Mouse (Mus musculus) testis, adult 2 months (tissue): ENCODE data around the gene Shank2. TPM values are rescaled to one million over a fixed set of nuclear protein-coding genes. Genes with fewer than 3 reads are reported as not detected.

ENCODE experiments used
- H3K27ac ChIP-seq: fragments of 200-500 bp; 2 replicates; pipeline ENCODE4 v1.5.1; 2012; ENCODE audit warnings: low read depth, low read length; ENCODE audit not compliant: control insufficient read depth, insufficient read depth
- H3K27me3 ChIP-seq: fragments of 200-500 bp; 2 replicates; pipeline ENCODE4 v1.6.1; 2012; ENCODE audit warnings: mild to moderate bottlenecking, low read length, moderate library complexity; ENCODE audit not compliant: control insufficient read depth, insufficient read depth
- H3K36me3 ChIP-seq: fragments of 200-500 bp; 2 replicates; pipeline ENCODE4 v1.6.1; 2012; ENCODE audit warnings: mild to moderate bottlenecking, low read length; ENCODE audit not compliant: control insufficient read depth, insufficient read depth
- H3K4me1 ChIP-seq: fragments of 200-500 bp; 2 replicates; pipeline ENCODE4 v1.6.1; 2012; ENCODE audit warnings: low read length; ENCODE audit not compliant: control insufficient read depth, insufficient read depth
- H3K4me3 ChIP-seq: fragments of 200-500 bp; 2 replicates; pipeline ENCODE4 v1.5.1; 2012; ENCODE audit warnings: low read depth, mild to moderate bottlenecking, low read length, moderate library complexity, mixed read lengths; ENCODE audit not compliant: control insufficient read depth
- CTCF ChIP-seq: fragments of 200-500 bp; IDR thresholded peaks from 2 replicates; pipeline ENCODE4 v1.5.1; 2012; ENCODE audit warnings: low read depth, mild to moderate bottlenecking, inconsistent platforms, low read length, moderate library complexity; ENCODE audit not compliant: control insufficient read depth, insufficient read depth, insufficient replicate concordance
- POLR2A ChIP-seq: fragments of 200-500 bp; IDR thresholded peaks from 2 replicates; pipeline ENCODE4 v1.6.1; 2012; ENCODE audit warnings: low read depth, mild to moderate bottlenecking, inconsistent platforms, low read length, moderate library complexity; ENCODE audit not compliant: control insufficient read depth
- polyA plus RNA-seq: library from polyadenylated mRNA; depleted of rRNA; stranded (reverse); fragments of >200 nt; gene quantifications from 2 replicates; pipeline ENCODE4 v1.2.3, GENCODE M21; 2012

Shank2 gene
- polyA plus RNA-seq, 1 experiment, result 34.7 TPM

DNA sequence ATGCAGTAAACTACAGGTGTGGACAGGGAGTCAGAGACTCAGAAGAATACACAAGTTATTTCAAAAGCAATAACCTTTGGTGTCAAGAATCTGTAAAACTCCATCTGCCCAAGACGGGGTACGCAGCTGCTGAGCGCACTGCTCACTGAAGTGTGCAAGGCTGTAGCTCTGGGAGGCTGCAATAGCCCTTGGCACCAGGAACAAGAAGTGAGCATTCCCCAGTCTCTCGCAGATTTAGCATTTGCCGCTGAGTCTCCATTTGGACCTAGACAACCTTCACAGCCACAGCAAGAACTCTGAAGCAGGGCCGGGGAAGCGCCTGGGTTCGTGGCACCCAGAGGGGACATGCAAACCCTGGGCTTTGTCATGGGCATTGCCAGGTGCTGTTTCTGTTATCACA, 371.3 kb downstream of the Shank2 start:
- H3K27me3 ChIP-seq, result no peaks in the 10 kb centered on the region
- H3K27ac ChIP-seq, result no peak overlapping the region
- no peaks in the 10 kb centered on the region for H3K36me3 ChIP-seq
- TF ChIP-seq POLR2A, result no peak
- no peak for TF ChIP-seq CTCF
- H3K4me3 ChIP-seq, result no peak overlapping the region
- no peaks in the 10 kb centered on the region for H3K4me1 ChIP-seq

DNA sequence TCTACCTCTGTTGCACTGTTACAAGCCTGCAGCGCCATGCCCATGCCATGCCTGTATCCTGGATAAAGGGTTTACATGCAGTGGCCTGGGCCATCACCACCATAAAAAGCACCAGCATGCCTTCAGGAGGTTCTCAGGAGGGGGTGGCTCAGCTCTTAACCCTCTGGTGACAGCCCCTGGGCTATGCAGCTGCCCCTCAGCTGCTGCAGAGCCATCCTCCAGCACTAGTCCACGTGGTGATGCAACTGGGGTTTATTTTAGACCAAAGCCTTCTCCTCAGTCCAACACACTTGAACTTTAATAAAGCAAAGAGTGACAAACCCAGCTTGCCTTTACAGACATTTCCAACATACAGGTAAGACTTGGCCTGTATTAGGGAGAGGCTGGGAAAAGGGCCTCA, 373.8 kb downstream of the Shank2 start:
- Histone ChIP-seq H3K36me3 (no peaks in the 10 kb centered on the region), H3K27me3 (no peaks in the 10 kb centered on the region), H3K4me1 (no peaks in the 10 kb centered on the region), H3K27ac (no peak overlapping the region), H3K4me3 (no peak overlapping the region)
- no peak for TF ChIP-seq CTCF
- TF ChIP-seq POLR2A, result no peak

DNA sequence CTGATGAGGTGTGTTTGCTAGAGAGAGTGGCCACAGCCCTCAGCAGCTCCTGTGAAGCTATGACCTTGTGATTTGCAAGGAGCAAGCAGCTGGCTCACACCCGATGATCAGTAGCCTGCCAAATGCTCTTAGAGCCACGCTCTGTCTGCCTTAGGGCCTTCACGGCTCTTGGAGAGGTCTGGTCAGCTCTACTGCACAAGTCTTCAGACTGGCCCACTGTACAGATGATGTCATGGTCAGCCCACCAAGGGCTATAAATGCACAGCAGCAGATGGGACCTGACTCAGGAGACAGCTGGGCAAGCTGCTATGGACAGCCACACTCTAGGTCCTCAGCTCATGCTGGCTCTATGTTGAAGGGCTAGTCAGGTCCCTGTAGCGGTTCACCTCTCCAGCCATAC, 376.5 kb downstream of the Shank2 start:
- TF ChIP-seq POLR2A (no peak), CTCF (no peak)
- H3K4me1 ChIP-seq, result no peaks in the 10 kb centered on the region
- H3K36me3 ChIP-seq, result no peaks in the 10 kb centered on the region
- H3K27ac ChIP-seq, result no peak overlapping the region
- no peak overlapping the region for H3K4me3 ChIP-seq
- H3K27me3 ChIP-seq, result no peaks in the 10 kb centered on the region

DNA sequence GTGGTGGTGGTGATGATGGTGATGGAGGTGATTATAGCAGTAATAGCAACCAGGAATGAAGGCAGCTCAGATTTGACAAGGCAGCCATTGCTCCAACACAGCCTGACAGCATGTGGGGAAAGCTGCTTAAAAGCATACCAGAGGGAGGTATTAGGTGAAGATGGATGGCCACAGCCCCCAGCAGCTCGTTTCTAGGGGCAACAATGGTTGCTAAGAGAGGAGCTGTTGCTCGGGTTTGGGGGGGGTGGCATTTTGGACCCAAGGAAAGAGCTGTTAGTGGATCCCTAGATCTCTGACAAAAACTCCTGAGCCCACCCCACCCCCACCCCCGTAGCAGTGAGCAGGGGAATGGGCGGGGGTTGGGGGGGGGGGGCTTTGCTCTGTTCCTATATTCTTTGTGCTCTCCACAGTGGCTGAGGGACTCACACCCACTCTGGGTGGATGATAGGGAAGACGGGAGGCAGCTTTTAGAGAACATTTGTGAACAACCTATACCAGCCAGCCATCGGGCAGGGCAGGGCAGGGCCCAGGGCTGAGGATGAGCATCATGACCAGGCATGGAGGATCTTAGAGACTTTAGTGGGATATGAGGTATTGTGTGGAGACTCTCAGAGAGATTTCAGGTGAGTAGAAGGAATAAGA, 377.6 kb downstream of the Shank2 start:
- Histone ChIP-seq H3K36me3 (no peaks in the 10 kb centered on the region), H3K4me3 (no peak overlapping the region), H3K4me1 (no peaks in the 10 kb centered on the region), H3K27ac (no peak overlapping the region), H3K27me3 (no peaks in the 10 kb centered on the region)
- no peak for TF ChIP-seq CTCF
- TF ChIP-seq POLR2A, result no peak

DNA sequence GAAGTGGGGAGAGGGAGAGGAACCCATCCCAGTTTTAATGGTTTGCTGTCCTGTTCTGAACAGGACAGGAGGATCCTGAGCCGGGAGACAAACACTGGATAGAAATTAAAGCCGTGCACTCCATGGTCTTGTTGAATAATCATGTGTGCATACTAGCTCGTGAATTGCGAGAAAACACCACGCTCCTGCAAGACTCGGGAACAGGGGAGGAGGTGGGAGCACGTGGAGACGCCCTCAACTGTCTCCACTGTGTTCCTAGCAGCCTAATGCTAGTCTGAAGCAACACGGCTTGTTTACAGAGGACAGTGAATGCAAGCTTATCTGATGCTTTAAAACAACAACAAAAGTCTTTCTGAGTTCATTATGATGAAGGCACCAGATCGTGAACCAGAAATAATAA, 379.9 kb downstream of the Shank2 start:
- no peak for TF ChIP-seq CTCF
- TF ChIP-seq POLR2A, result no peak
- Histone ChIP-seq H3K27ac (no peak overlapping the region), H3K27me3 (no peaks in the 10 kb centered on the region), H3K4me1 (no peaks in the 10 kb centered on the region), H3K36me3 (no peaks in the 10 kb centered on the region), H3K4me3 (no peak overlapping the region)

DNA sequence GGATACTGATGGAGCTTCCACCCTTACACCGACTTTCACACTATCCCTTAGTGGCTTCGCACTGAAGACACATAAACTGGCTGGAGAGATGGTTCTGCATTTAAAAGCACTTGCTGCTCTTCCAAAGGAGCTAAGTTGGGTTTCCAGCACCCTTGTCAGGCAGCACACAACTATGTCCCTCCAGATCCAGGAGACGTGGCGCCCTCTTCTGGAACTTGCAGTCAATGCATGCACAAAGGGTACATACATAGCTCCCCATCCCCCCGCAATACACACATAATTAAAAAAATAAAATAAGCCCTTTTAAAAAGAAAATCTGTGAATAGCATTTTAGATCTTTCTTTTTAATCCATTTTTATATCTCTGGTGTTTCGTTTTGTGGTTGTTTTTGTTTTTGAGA, 385.8 kb downstream of the Shank2 start:
- Histone ChIP-seq H3K27me3 (no peaks in the 10 kb centered on the region), H3K36me3 (no peaks in the 10 kb centered on the region), H3K4me3 (no peak overlapping the region), H3K27ac (no peak overlapping the region), H3K4me1 (no peaks in the 10 kb centered on the region)
- peak; percentile 60; the same call in 1 of the 2 replicates for TF ChIP-seq CTCF
- TF ChIP-seq POLR2A, result no peak

DNA sequence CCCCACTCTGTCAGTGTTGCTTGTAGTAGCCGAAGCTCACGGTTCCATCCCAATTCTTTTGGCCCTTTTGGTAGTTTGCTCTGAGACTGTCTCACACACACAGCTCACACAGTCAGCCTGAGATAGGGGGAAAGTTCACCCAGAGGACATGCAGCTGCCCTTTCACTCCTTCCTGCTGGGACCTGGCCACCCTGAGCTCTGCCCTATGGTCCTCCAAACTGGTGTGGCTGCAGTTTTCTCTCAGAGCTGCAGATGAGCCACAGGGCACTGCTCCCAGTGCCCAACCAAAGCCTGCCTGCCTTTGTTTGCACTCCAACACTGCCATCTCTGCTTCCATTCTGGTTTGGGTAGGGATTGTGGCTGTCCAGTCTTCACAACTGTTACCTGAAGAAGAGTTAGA, 388.0 kb downstream of the Shank2 start:
- no peak overlapping the region for H3K4me3 ChIP-seq
- no peaks in the 10 kb centered on the region for H3K27me3 ChIP-seq
- H3K36me3 ChIP-seq, result no peaks in the 10 kb centered on the region
- no peak overlapping the region for H3K27ac ChIP-seq
- TF ChIP-seq POLR2A (no peak), CTCF (no peak)
- H3K4me1 ChIP-seq, result no peaks in the 10 kb centered on the region

DNA sequence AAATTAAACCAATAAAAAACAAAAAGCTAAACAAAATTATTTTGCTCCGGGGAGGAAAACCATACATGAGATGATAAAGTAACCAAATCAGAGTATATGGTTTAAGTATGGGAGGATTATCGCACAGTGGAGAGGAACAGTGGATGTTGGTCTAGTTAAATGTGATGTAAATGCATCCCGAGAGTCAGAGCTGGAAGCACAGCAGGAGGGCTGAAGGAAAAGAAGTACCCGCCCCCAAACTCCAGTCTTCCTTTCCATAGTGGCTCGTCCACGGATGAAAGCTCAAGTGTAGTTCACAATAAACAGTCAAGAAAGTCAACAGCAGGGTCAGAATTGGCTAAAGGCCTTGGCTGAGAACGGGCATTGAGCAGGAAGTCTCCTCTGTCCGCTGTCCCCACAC, 388.9 kb downstream of the Shank2 start:
- H3K4me1 ChIP-seq, result no peaks in the 10 kb centered on the region
- H3K27ac ChIP-seq, result no peak overlapping the region
- H3K4me3 ChIP-seq, result no peak overlapping the region
- no peaks in the 10 kb centered on the region for H3K36me3 ChIP-seq
- TF ChIP-seq POLR2A (no peak), CTCF (no peak)
- no peaks in the 10 kb centered on the region for H3K27me3 ChIP-seq
